Mouse (Mus musculus) limb, embryonic 14.5 days (tissue): ENCODE measurements around the gene Arg1. TPM values are rescaled to one million over a fixed set of nuclear protein-coding genes. Genes with fewer than 3 reads are reported as not detected.
A peak's percentile ranks its signal among the peaks of the same experiment; 100 is the strongest.

ENCODE experiments used
- ATAC-seq: fragments of 200-750 bp; cut with Nextera tagmentation; 2 replicates; pipeline ENCODE4 v1.8.0; 2017; ENCODE audit warnings: low read depth, moderate number of reproducible peaks, moderate TSS enrichment; ENCODE audit not compliant: low FRiP score
- DNase-seq: peaks from one replicate; pipeline ENCODE4 v3.0.0-alpha.2; 2015; ENCODE audit warnings: low spot score
- H3K27ac ChIP-seq: fragments of 300-500 bp; sonication (generic); replicated peaks from 2 replicates; pipeline ENCODE4 v1.5.1; 2014; ENCODE audit warnings: low read depth, mild to moderate bottlenecking, low read length, moderate library complexity, mixed read lengths
- H3K27me3 ChIP-seq: fragments of 300-500 bp; sonication (generic); 2 replicates; pipeline ENCODE4 v1.6.1; 2014; ENCODE audit warnings: low read length, mixed read lengths; ENCODE audit not compliant: control insufficient read depth, insufficient read depth
- H3K36me3 ChIP-seq: fragments of 300-500 bp; sonication (generic); 2 replicates; pipeline ENCODE4 v1.6.1; 2014; ENCODE audit warnings: mild to moderate bottlenecking, low read length, moderate library complexity, mixed read lengths; ENCODE audit not compliant: control insufficient read depth, insufficient read depth
- H3K4me1 ChIP-seq: fragments of 300-500 bp; sonication (generic); 2 replicates; pipeline ENCODE4 v1.6.1; 2014; ENCODE audit warnings: antibody characterized with exemption, low read length, mixed read lengths; ENCODE audit not compliant: control insufficient read depth, insufficient read depth
- H3K4me2 ChIP-seq: fragments of 300-500 bp; sonication (generic); replicated peaks from 2 replicates; pipeline ENCODE4 v1.6.1; 2014; ENCODE audit warnings: low read depth, mild to moderate bottlenecking, low read length, moderate library complexity; ENCODE audit not compliant: severe bottlenecking
- H3K4me3 ChIP-seq: fragments of 300-500 bp; sonication (generic); replicated peaks from 2 replicates; pipeline ENCODE4 v1.5.1; 2014; ENCODE audit warnings: low read length
- H3K9ac ChIP-seq: fragments of 300-500 bp; sonication (generic); 2 replicates; pipeline ENCODE4 v1.6.1; 2014; ENCODE audit warnings: mild to moderate bottlenecking, low read depth, low read length, moderate library complexity; ENCODE audit not compliant: severe bottlenecking
- H3K9me3 ChIP-seq: fragments of 300-500 bp; sonication (generic); 2 replicates; pipeline ENCODE4 v1.6.1; 2016; ENCODE audit warnings: low read length; ENCODE audit not compliant: control insufficient read depth
- POLR2A ChIP-seq: fragments of 200-500 bp; IDR thresholded peaks from 2 replicates; pipeline ENCODE4 v1.8.0; 2012; ENCODE audit warnings: inconsistent platforms, mild to moderate bottlenecking, moderate library complexity, borderline replicate concordance; ENCODE audit not compliant: insufficient read depth, insufficient read length; ENCODE audit errors: extremely low read depth
- WGBS: fragments of 180-500 bp; shearing (Covaris S2); extraction: QIAGEN DNeasy Blood & Tissue Kit; methylation state at CpG from one replicate; pipeline ENCODE4 v1.1.7; 2014; 5-methylcytosine and 5-hydroxymethylcytosine counted together
- polyA plus RNA-seq, 2 experiments: library from polyadenylated mRNA; depleted of rRNA in 1 of 2; stranded (reverse) in 1 of 2; unstranded in 1 of 2; fragments of >200 nt; fragmentation: Nextera tagmentation in 1 of 2; extraction: Ambion mirVana in 1 of 2; gene quantifications; 2 replicates each; pipeline versions ENCODE4 v1.2.1 to v1.2.3; 2012 to 2014

The Arg1 gene
- polyA plus RNA-seq, 2 experiments = 2.4 to 7.8 TPM

DNA sequence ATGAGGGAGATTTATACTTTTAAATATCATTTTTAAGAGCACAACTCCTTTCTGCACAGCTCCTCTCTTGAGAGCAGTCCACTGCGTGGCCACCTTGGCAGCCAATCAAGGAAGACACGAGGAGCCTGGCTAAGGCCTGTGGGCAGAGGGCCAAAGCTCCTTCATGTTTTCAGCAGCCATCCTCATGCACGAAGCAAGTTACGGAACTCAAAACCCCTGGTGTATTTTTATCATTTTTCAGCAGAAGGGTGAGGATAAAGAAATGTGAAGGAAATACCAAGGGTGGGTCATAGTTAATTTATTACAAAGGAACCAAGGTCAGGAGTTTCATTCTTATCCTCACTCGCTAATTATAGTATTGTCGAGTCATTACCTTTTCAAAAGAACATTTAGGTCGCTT, 25.3 kb upstream of the Arg1 start:
- no peak for TF ChIP-seq POLR2A
- 71% methylated on average over 7 of the region's 7 CpGs for WGBS
- Histone ChIP-seq H3K27me3 (no peaks in the 10 kb centered on the region), H3K4me1 (no peaks in the 10 kb centered on the region), H3K9me3 (no peaks in the 10 kb centered on the region), H3K9ac (no peak overlapping the region), H3K36me3 (no peaks in the 10 kb centered on the region), H3K27ac (no peak overlapping the region), H3K4me2 (no peak overlapping the region), H3K4me3 (no peak overlapping the region)
- DNase-seq (no peak), ATAC-seq (no peak)

DNA sequence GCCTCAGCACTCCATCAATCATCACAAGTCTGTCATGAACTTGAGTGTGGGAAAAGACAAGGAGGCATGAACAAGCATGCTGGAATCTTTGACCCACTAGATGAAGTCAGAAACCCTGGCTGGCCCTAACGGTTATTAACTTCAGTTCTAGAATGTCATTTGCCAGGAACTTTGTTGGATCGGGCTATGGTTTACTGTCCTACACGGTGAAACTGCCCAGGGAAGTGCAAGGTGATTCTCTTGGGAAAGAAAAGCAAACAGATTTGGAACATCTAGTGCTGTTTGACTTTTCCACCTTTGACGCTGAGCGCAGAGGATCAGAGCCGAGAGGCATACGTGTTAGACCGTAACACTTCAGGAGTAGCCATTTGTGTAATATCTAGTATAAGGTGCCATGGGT, 24.3 kb upstream of the Arg1 start:
- Histone ChIP-seq H3K4me2 (no peak overlapping the region), H3K4me3 (no peak overlapping the region), H3K9me3 (no peaks in the 10 kb centered on the region), H3K27ac (no peak overlapping the region), H3K9ac (no peak overlapping the region), H3K36me3 (no peaks in the 10 kb centered on the region), H3K4me1 (no peaks in the 10 kb centered on the region), H3K27me3 (no peaks in the 10 kb centered on the region)
- 86% methylated on average over 8 of the region's 8 CpGs for WGBS
- no peak for ATAC-seq
- no peak for TF ChIP-seq POLR2A
- DNase-seq = no peak

GRCm38 (mm10) chr10:24950223-24950622, 22.9 kb upstream of the Arg1 start:
- Histone ChIP-seq H3K36me3 (no peaks in the 10 kb centered on the region), H3K27ac (no peak overlapping the region), H3K4me1 (no peaks in the 10 kb centered on the region), H3K27me3 (no peaks in the 10 kb centered on the region), H3K4me2 (no peak overlapping the region), H3K9me3 (no peaks in the 10 kb centered on the region), H3K4me3 (no peak overlapping the region), H3K9ac (no peak overlapping the region)
- no peak for TF ChIP-seq POLR2A
- DNase-seq (no peak), ATAC-seq (no peak)
- 77% methylated on average over 4 of the region's 4 CpGs for WGBS

GRCm38 (mm10) chr10:24948278-24948677, 21.0 kb upstream of the Arg1 start:
- no peaks in the 10 kb centered on the region for H3K9me3 ChIP-seq
- ATAC-seq = no peak

DNA sequence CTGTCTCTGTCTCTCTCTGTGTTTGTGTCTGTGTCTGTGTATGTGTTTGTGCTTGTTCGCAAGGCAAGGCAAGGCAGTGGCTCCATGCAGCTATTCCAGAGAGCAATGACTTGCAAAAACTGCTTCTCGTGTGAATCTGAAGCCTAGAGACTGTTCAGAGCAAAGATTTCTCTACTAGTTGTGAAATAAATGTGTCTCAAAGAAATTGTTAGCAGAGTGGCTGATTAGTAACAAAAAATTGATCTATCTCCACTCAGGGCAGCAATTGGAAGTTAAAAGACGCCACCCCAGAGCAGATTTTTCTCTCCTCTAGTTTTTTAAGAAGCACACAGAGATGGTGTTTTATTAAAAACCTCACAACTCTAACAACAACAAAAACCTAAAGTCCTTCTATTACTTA, 20.6 kb upstream of the Arg1 start:
- Histone ChIP-seq H3K4me3 (no peak overlapping the region), H3K27me3 (no peaks in the 10 kb centered on the region), H3K36me3 (no peaks in the 10 kb centered on the region), H3K9me3 (no peaks in the 10 kb centered on the region), H3K4me2 (no peak overlapping the region), H3K27ac (no peak overlapping the region), H3K9ac (no peak overlapping the region), H3K4me1 (no peaks in the 10 kb centered on the region)
- ATAC-seq (no peak), DNase-seq (no peak)
- WGBS = 73% methylated on average over 3 of the region's 3 CpGs
- TF ChIP-seq POLR2A = no peak

More at GRCm38 (mm10) chr10:24948278-24948677, 21.0 kb upstream of the Arg1 start:
- H3K4me2 ChIP-seq = no peak overlapping the region
- 54% methylated on average over 8 of the region's 8 CpGs for WGBS
- DNase-seq = peak; percentile 30
- H3K4me3 ChIP-seq = no peak overlapping the region
- no peak for TF ChIP-seq POLR2A
- no peaks in the 10 kb centered on the region for H3K27me3 ChIP-seq
- H3K4me1 ChIP-seq = no peaks in the 10 kb centered on the region
- no peak overlapping the region for H3K9ac ChIP-seq
- H3K36me3 ChIP-seq = no peaks in the 10 kb centered on the region
- no peak overlapping the region for H3K27ac ChIP-seq

GRCm38 (mm10) chr10:24930143-24930542, 2.9 kb upstream of the Arg1 start:
- DNase-seq = no peak
- no peaks in the 10 kb centered on the region for H3K36me3 ChIP-seq
- no peak overlapping the region for H3K4me3 ChIP-seq
- TF ChIP-seq POLR2A = no peak
- H3K9me3 ChIP-seq = no peaks in the 10 kb centered on the region
- H3K9ac ChIP-seq = no peak overlapping the region
- H3K27me3 ChIP-seq = no peaks in the 10 kb centered on the region
- 86% methylated on average over 6 of the region's 6 CpGs for WGBS
- no peak overlapping the region for H3K4me2 ChIP-seq
- no peak overlapping the region for H3K27ac ChIP-seq
- no peak for ATAC-seq
- peaks cover 16% of the 10 kb centered on the region for H3K4me1 ChIP-seq
